Mouse (Mus musculus): ENCODE measurements around the gene Tppp2. TPM values are rescaled to one million over a fixed set of nuclear protein-coding genes. Genes with fewer than 3 reads are reported as not detected.

The Tppp2 gene
- polyA plus RNA-seq, 1 experiment from 2014 or later = not detected

DNA sequence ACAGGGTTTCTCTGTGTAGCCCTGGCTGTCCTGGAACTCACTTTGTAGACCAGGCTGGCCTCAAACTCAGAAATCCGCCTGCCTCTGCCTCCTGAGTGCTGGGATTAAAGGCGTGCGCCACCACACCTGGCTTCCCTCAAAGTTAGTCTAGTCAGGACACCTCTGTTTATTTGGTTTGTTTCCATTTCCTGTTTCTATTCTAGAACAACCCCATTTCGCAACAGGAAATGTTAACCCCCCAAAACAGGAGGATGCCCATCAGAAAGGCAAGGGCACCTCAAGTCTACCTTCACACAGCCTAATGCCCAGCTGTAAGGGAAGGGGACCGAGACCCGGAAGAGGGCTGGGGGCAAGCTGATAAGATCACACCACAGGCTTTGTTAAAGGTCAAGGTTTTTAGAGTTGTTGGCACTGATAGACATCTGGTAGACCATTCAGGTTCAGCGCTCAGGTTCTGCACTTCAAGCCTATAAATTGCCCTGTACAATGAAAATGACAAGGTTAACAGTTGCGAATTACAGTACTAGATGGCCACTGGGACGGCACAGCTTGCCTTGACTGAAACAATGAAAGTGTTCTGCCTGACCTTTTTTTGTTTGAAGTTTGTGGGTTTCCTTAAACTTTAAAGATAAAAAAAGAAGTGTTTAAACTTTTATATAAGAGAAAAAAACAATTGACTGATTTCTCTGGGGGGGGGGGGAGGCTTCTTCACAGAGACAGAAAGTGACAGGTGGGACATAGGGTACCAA lies 25.9 kb upstream of the Tppp2 start, which contains the start of gene Slc39a2:
Gene Slc39a2, plus strand, starts transcription at position 699 of the 749 bp plus-strand sequence.
- no peaks in the 10 kb centered on the region for H3K27me3 ChIP-seq (ENCODE audit: control insufficient read depth, insufficient read depth, low read length)
- no peaks in the 10 kb centered on the region for H3K4me1 ChIP-seq (ENCODE audit: control insufficient read depth, insufficient read depth, low read length)
- peaks cover 50% of the 10 kb centered on the region for H3K36me3 ChIP-seq (ENCODE audit: control insufficient read depth, insufficient read depth, low read length)
- no peak within 1 kb of the TSS for H3K27ac ChIP-seq (ENCODE audit: low read depth, low read length)
- ATAC-seq (ENCODE audit: low read depth) = no peak
- no peak within 1 kb of the TSS for H3K4me3 ChIP-seq (ENCODE audit: low read depth, low read length)
- 96% methylated on average over 9 of the region's 9 CpGs for WGBS
- H3K9me3 ChIP-seq (ENCODE audit: control insufficient read depth, low read length) = no peaks in the 10 kb centered on the region
- H3K9ac ChIP-seq (replicated peaks; ENCODE audit: low read depth, low read length) = no peak within 1 kb of the TSS
- no peak within 1 kb of the TSS for H3K4me2 ChIP-seq (ENCODE audit: low read depth, low read length)

DNA sequence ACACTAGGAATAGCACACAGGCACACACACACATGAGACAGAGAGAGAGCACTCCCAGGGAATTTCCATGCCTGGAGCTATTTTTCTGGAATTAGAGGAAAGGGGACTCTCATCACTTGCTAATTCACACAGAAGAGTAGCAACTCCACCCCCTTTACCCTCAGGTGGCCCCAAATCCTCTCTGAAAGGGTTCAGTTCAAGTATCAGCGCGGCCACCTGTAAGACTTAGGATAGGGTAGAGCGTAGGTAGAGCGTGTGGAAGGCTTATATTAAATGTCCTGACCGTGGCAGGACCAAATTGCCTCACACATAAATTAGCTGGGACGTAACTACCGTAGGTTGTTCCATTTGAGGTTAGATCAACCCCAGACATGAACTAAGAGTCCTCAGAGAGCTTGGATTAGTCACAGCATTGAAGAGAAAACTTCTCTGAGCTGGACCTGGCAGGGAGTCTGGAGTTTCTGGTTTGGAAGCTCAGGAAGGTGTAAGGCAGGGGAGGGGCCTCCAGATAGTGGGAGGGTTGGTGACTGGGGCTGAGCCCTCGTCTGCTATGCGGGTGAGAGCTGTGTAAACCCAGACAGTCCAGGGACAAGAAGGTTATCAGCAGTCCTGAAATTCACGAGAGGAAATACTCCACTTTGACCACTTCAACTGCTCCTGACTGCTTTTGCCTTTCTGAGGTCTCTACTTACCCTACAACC lies 25.0 kb upstream of the Tppp2 start:
- H3K4me3 ChIP-seq (ENCODE audit: low read depth, low read length) = no peak overlapping the region
- 38% methylated on average over 10 of the region's 10 CpGs for WGBS
- peaks cover 50% of the 10 kb centered on the region for H3K36me3 ChIP-seq (ENCODE audit: control insufficient read depth, insufficient read depth, low read length)
- no peak overlapping the region for H3K4me2 ChIP-seq (ENCODE audit: low read depth, low read length)
- ATAC-seq (ENCODE audit: low read depth) = no peak
- H3K27me3 ChIP-seq (ENCODE audit: control insufficient read depth, insufficient read depth, low read length) = no peaks in the 10 kb centered on the region
- H3K27ac ChIP-seq (ENCODE audit: low read depth, low read length) = no peak overlapping the region
- no peaks in the 10 kb centered on the region for H3K9me3 ChIP-seq (ENCODE audit: control insufficient read depth, low read length)
- H3K9ac ChIP-seq (replicated peaks; ENCODE audit: low read depth, low read length) = no peak overlapping the region
- H3K4me1 ChIP-seq (ENCODE audit: control insufficient read depth, insufficient read depth, low read length) = no peaks in the 10 kb centered on the region

DNA sequence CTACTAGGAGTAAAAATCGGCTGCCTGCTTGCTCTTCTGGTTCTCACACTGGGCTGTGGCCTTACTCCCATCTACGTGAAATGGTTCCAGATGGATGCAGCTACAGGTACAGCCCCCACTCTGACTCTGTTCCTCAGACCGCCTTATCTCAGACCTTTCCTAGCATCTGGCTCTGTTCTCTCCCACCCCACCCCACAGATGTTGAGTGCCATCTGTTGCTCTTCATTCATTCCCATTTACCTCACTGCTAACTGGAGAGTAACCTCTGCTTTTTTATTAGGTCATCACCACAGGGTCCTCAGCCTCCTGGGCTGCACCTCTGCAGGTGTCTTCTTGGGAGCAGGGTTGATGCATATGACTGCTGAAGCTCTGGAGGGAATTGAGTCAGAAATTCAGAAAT lies 24.4 kb upstream of the Tppp2 start:
- H3K9me3 ChIP-seq (ENCODE audit: control insufficient read depth, low read length) = no peaks in the 10 kb centered on the region
- no peak for ATAC-seq (ENCODE audit: low read depth)
- WGBS = 83% methylated on average over 3 of the region's 3 CpGs
- H3K9ac ChIP-seq (replicated peaks; ENCODE audit: low read depth, low read length) = no peak overlapping the region
- H3K4me1 ChIP-seq (ENCODE audit: control insufficient read depth, insufficient read depth, low read length) = no peaks in the 10 kb centered on the region
- no peaks in the 10 kb centered on the region for H3K27me3 ChIP-seq (ENCODE audit: control insufficient read depth, insufficient read depth, low read length)
- no peak overlapping the region for H3K4me3 ChIP-seq (ENCODE audit: low read depth, low read length)
- H3K4me2 ChIP-seq (ENCODE audit: low read depth, low read length) = no peak overlapping the region
- no peak overlapping the region for H3K27ac ChIP-seq (ENCODE audit: low read depth, low read length)
- H3K36me3 ChIP-seq (ENCODE audit: control insufficient read depth, insufficient read depth, low read length) = peaks cover 46% of the 10 kb centered on the region

DNA sequence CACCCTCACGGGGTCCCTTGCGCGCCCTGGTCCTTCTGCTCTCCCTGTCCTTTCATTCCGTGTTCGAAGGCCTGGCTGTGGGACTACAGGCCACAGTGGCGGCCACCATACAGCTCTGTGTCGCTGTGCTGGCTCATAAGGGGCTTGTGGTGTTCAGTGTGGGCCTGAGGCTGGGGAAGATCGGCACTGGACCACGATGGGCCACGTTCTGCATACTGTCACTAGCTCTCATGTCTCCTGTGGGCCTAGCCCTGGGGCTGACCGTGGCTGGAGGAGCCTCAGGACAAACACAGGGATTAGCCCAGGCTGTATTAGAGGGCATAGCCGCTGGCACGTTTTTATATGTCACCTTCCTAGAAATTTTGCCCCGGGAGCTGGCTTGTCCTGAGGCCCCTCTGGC lies 23.2 kb upstream of the Tppp2 start:
- H3K9me3 ChIP-seq (ENCODE audit: control insufficient read depth, low read length) = no peaks in the 10 kb centered on the region
- ATAC-seq (ENCODE audit: low read depth) = no peak
- peaks cover 33% of the 10 kb centered on the region for H3K36me3 ChIP-seq (ENCODE audit: control insufficient read depth, insufficient read depth, low read length)
- 86% methylated on average over 14 of the region's 14 CpGs for WGBS
- H3K4me2 ChIP-seq (ENCODE audit: low read depth, low read length) = no peak overlapping the region
- no peaks in the 10 kb centered on the region for H3K4me1 ChIP-seq (ENCODE audit: control insufficient read depth, insufficient read depth, low read length)
- no peaks in the 10 kb centered on the region for H3K27me3 ChIP-seq (ENCODE audit: control insufficient read depth, insufficient read depth, low read length)
- H3K27ac ChIP-seq (ENCODE audit: low read depth, low read length) = no peak overlapping the region
- no peak overlapping the region for H3K4me3 ChIP-seq (ENCODE audit: low read depth, low read length)
- H3K9ac ChIP-seq (replicated peaks; ENCODE audit: low read depth, low read length) = no peak overlapping the region

DNA sequence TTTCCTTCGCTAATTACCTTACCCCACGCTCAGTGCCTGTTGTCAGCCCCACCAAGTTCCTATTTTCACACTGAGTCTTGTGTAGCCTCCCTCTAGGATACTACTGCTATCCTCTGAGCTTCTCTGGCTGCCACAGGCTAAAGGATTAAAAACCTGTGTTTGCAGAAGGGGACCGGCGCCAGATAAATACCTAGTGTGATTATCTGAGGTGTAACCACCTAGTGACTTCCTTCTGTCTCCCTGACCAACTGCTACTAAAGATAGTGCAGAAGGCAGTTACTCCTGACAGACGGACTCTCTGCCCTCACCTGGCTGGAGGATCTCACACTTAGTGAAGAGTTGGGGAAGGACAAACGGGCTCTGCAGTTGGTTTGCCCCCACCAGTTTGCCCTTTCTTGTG lies 22.2 kb upstream of the Tppp2 start:
- WGBS = 90% methylated on average over 6 of the region's 6 CpGs
- no peak overlapping the region for H3K4me2 ChIP-seq (ENCODE audit: low read depth, low read length)
- no peaks in the 10 kb centered on the region for H3K4me1 ChIP-seq (ENCODE audit: control insufficient read depth, insufficient read depth, low read length)
- peaks cover 24% of the 10 kb centered on the region for H3K36me3 ChIP-seq (ENCODE audit: control insufficient read depth, insufficient read depth, low read length)
- H3K9ac ChIP-seq (replicated peaks; ENCODE audit: low read depth, low read length) = no peak overlapping the region
- H3K9me3 ChIP-seq (ENCODE audit: control insufficient read depth, low read length) = no peaks in the 10 kb centered on the region
- no peak overlapping the region for H3K4me3 ChIP-seq (ENCODE audit: low read depth, low read length)
- no peaks in the 10 kb centered on the region for H3K27me3 ChIP-seq (ENCODE audit: control insufficient read depth, insufficient read depth, low read length)
- ATAC-seq (ENCODE audit: low read depth) = no peak
- H3K27ac ChIP-seq (ENCODE audit: low read depth, low read length) = no peak overlapping the region

DNA sequence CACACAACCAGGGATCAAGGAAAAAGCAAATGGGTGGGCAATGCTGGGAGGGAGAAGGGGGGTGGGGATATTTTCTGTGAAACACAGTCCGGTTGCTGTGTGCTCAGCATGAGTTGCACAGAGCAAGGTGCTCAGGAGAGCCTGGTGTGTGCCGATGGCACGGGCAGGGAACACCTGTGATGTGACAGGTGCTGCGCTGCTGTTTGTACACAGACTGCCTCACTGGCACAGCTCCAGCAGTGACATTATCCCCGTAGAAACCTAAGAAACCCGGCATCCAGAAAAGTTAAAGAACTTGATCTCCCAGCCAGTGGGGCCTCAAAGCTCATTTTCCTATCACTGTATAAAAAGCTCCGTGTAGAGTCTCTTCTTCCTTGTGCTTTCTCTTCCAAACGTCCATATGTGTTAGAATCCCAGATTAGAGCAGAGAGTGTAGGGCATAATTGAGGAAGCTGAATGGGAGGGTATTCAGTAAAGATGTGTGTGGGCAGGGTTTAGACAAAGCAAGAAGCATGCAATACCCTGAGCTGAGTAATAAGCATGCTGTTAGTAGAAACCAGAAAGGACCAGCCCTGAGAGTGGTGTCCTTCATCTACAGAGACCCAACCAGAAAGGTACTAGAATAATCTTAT lies 21.6 kb upstream of the Tppp2 start:
- Histone ChIP-seq H3K27ac (ENCODE audit: low read depth, low read length) (no peak overlapping the region), H3K9me3 (ENCODE audit: control insufficient read depth, low read length) (no peaks in the 10 kb centered on the region), H3K4me1 (ENCODE audit: control insufficient read depth, insufficient read depth, low read length) (no peaks in the 10 kb centered on the region), H3K4me3 (ENCODE audit: low read depth, low read length) (no peak overlapping the region), H3K9ac (replicated peaks; ENCODE audit: low read depth, low read length) (no peak overlapping the region), H3K36me3 (ENCODE audit: control insufficient read depth, insufficient read depth, low read length) (peaks cover 18% of the 10 kb centered on the region), H3K4me2 (ENCODE audit: low read depth, low read length) (no peak overlapping the region), H3K27me3 (ENCODE audit: control insufficient read depth, insufficient read depth, low read length) (no peaks in the 10 kb centered on the region)
- 77% methylated on average over 8 of the region's 8 CpGs for WGBS
- ATAC-seq (ENCODE audit: low read depth) = no peak

DNA sequence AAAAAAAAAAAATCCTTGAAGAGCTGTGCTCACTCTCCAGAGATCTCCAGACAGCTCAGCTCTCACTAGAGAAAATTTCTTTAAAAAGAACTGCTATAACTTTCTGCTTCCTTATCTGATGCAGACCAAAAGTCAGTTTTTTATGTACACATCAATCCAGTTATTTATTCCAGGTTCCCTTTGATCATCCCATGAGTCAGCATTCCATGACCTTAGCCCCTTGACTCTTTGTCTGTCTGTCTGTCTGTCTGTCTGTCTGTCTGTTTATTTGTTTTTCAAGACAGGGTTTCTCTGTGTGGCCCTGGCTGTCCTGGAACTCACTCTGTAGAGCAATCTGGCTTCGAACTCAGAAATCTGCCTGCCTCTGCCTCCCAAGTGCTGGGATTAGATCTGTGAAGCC lies 18.9 kb upstream of the Tppp2 start:
- H3K36me3 ChIP-seq (ENCODE audit: control insufficient read depth, insufficient read depth, low read length) = peaks cover 9% of the 10 kb centered on the region; the same call in 1 of the 2 replicates
- WGBS = 92% methylated on average over 1 of the region's 1 CpGs

DNA sequence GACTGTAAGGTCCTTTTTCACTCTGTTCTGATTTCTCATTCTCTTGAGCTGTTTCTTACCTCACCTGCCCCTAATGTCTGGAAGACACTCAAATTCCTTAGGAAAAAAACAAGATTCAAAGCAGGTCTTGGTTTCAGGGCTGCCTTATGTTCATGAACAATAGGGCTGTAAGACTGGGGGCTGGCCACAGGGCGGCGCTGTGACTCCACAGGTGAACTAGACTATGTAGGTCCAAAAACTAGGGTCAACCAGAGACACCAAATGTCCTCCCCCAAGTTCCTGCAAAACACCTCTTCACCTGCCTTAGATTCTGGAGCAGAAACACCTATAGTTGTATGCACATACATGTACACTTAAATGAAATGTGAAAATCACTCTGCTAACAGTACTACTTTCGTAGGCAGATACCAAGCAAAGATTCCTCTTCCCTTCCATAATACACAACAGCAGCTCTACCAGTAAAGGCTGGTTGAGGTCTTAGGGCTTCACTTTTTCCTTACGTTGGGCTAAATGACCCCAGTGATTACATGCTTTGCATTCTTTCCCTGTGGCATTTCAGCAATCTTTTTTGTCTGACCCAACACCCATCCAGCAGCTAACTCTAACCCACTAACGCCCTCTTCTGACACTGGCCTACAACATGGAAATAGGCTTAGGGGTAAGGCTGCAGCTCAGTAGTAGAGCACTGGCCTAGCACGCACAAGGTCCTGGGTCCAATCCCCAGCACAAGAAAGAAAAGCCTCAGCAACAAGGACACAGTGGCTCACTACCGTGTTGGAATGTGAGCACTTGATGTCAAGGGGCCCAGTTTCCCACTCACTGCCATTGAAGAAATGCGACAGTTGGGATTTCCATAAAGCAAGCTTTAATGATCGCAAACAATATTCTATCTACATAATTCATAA lies 15.2 kb upstream of the Tppp2 start:
- H3K9ac ChIP-seq (replicated peaks; ENCODE audit: low read depth, low read length) = no peak overlapping the region
- H3K9me3 ChIP-seq (ENCODE audit: control insufficient read depth, low read length) = no peaks in the 10 kb centered on the region
- WGBS = 61% methylated on average over 9 of the region's 9 CpGs
- no peak overlapping the region for H3K27ac ChIP-seq (ENCODE audit: low read depth, low read length)
- no peaks in the 10 kb centered on the region for H3K36me3 ChIP-seq (ENCODE audit: control insufficient read depth, insufficient read depth, low read length)
- no peak overlapping the region for H3K4me3 ChIP-seq (ENCODE audit: low read depth, low read length)
- no peak overlapping the region for H3K4me2 ChIP-seq (ENCODE audit: low read depth, low read length)
- H3K27me3 ChIP-seq (ENCODE audit: control insufficient read depth, insufficient read depth, low read length) = no peaks in the 10 kb centered on the region
- peak; percentile 80 for ATAC-seq (ENCODE audit: low read depth)
- no peaks in the 10 kb centered on the region for H3K4me1 ChIP-seq (ENCODE audit: control insufficient read depth, insufficient read depth, low read length)

More for the DNA sequence above, 18.9 kb upstream of the Tppp2 start:
- no peaks in the 10 kb centered on the region for H3K27me3 ChIP-seq (ENCODE audit: control insufficient read depth, insufficient read depth, low read length)
- H3K4me1 ChIP-seq (ENCODE audit: control insufficient read depth, insufficient read depth, low read length) = no peaks in the 10 kb centered on the region
- no peak overlapping the region for H3K27ac ChIP-seq (ENCODE audit: low read depth, low read length)
- H3K9ac ChIP-seq (replicated peaks; ENCODE audit: low read depth, low read length) = no peak overlapping the region
- no peaks in the 10 kb centered on the region for H3K9me3 ChIP-seq (ENCODE audit: control insufficient read depth, low read length)
- H3K4me2 ChIP-seq (ENCODE audit: low read depth, low read length) = no peak overlapping the region
- no peak overlapping the region for H3K4me3 ChIP-seq (ENCODE audit: low read depth, low read length)
- ATAC-seq (ENCODE audit: low read depth) = no peak

Data from neural tube, embryonic 14.5 days (tissue).